Mouse (Mus musculus) liver, embryonic 14.5 days (tissue): ENCODE results near the gene Dock6.

Experiments used
- CTCF ChIP-seq: IDR thresholded peaks from 2 replicates; pipeline ENCODE4 v1.5.1; 2016; ENCODE audit warnings: antibody characterized with exemption, low read depth, control low read depth
- EP300 ChIP-seq: IDR thresholded peaks from 2 replicates; pipeline ENCODE4 v1.6.1; 2016; ENCODE audit warnings: antibody characterized with exemption, low read depth

DNA sequence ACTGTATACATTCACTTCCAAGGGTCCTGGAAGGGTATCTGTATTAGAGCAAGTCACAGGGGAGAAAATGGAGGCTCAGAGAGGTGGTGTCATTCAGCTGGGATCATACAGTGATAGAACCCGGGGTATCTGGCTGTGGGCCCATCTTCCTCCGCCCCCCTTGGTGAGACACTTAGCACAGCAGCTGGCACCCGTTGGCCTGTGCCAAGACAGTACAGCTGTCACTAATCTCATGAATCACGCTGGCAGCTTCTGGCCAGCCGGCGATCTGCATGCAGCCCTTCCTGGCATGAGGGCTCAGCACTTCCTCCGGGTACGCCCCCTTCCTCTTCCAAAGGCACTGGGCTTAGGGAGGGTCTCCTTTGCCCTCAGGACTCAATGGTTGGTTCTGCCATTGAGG lies 59.8 kb downstream of the Dock6 start:
- no peak for TF ChIP-seq CTCF
- TF ChIP-seq EP300, result no peak
